Mouse (Mus musculus): ENCODE results near the gene P4htm. TPM values are rescaled to one million over a fixed set of nuclear protein-coding genes. Genes with fewer than 3 reads are reported as not detected.

The P4htm gene
- polyA plus RNA-seq, 1 experiment from 2014 or later: 2.9 TPM

DNA sequence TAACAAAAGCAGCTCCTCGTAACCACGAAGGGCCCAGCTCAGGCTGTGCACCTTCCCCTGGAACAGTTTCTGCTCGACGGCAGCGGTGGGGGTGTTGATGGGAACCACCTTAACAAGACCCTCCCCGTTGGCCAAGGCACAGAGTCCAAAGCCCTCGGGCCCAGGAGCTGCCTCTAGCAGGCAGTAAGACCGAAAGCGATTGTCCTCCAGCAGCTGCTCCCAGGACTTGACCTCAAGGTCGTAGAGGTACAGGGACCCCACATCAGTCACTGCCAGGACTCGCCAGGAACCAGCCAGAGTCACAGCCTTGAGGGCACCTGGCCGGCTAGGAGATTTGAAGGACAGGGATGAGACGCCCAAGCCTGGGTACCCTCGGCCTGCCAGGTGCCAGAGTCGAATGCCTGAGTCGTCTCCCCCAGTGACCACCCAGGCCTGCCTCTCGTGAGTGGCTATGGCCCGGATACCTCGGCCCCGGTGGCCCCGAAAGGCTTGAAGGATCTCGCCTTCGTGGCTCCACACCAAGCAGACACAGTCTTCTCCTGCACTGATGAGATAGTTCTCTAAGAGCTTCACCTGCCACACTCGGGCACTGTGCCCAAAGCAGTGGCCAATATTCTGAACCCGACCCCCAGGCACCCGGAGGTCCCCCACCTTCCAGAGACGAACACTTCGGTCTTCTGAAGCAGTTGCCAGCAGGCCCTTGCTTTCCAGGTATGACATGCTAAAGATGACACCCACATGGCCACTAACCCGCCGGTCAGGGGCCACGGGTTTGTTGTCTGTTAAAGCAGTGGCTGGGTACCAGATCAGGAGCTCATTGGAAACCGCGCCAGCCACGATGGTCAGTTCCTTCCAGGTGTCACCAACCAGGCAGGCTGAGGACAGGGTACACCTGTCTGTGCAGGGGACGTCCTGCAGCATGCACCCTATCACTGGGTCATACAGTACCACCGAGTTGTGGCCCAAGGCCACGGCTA, 21.9 kb downstream of the P4htm start:
- H3K36me3 ChIP-seq (ENCODE audit: control insufficient read depth, insufficient read depth): peaks cover 45% of the 10 kb centered on the region
- no peaks in the 10 kb centered on the region for H3K27me3 ChIP-seq (replicated peaks; ENCODE audit: control insufficient read depth, insufficient read depth, low read length)
- no peaks in the 10 kb centered on the region for H3K4me1 ChIP-seq (replicated peaks; ENCODE audit: control insufficient read depth, insufficient read depth, low read length)
- no peak overlapping the region for H3K27ac ChIP-seq (ENCODE audit: low read depth, low read length)
- H3K9ac ChIP-seq (ENCODE audit: low read depth, low read length): no peak overlapping the region
- 87% methylated on average over 37 of the region's 37 CpGs for WGBS
- no peak for ATAC-seq
- no peak overlapping the region for H3K4me3 ChIP-seq (ENCODE audit: low read depth, low read length)
- no peak for TF ChIP-seq CTCF (IDR thresholded peaks at IDR 0.05; ENCODE audit: low read depth)
- no peak overlapping the region for H3K4me2 ChIP-seq (replicated peaks; ENCODE audit: low read depth)
- no peaks in the 10 kb centered on the region for H3K9me3 ChIP-seq (ENCODE audit: control insufficient read depth)

DNA sequence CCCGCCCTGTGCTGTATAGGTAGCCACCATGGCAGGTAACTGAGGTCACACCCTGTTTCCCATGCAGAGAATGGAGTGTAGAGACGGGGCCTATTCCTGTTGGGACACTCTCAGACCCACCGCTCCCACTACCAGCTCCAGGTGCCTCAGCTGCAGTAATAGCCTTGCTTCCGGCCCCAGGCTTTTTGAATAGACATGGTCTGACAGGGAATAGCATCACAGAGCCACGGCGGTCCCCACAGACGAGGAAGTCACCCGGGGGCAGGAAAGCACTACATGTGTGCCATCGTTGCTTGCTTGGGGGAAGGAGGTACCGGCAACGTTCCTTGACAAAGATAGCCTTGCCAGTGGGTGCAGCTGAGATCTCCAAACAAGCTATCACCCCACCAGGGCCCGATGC, 22.5 kb downstream of the P4htm start:
- Histone ChIP-seq H3K4me3 (ENCODE audit: low read depth, low read length) (no peak overlapping the region), H3K4me2 (replicated peaks; ENCODE audit: low read depth) (no peak overlapping the region), H3K27me3 (replicated peaks; ENCODE audit: control insufficient read depth, insufficient read depth, low read length) (no peaks in the 10 kb centered on the region), H3K27ac (ENCODE audit: low read depth, low read length) (no peak overlapping the region), H3K9ac (ENCODE audit: low read depth, low read length) (no peak overlapping the region), H3K9me3 (ENCODE audit: control insufficient read depth) (no peaks in the 10 kb centered on the region), H3K4me1 (replicated peaks; ENCODE audit: control insufficient read depth, insufficient read depth, low read length) (no peaks in the 10 kb centered on the region), H3K36me3 (ENCODE audit: control insufficient read depth, insufficient read depth) (peaks cover 45% of the 10 kb centered on the region)
- ATAC-seq: no peak
- TF ChIP-seq CTCF (IDR thresholded peaks at IDR 0.05; ENCODE audit: low read depth): no peak
- 83% methylated on average over 12 of the region's 12 CpGs for WGBS

DNA sequence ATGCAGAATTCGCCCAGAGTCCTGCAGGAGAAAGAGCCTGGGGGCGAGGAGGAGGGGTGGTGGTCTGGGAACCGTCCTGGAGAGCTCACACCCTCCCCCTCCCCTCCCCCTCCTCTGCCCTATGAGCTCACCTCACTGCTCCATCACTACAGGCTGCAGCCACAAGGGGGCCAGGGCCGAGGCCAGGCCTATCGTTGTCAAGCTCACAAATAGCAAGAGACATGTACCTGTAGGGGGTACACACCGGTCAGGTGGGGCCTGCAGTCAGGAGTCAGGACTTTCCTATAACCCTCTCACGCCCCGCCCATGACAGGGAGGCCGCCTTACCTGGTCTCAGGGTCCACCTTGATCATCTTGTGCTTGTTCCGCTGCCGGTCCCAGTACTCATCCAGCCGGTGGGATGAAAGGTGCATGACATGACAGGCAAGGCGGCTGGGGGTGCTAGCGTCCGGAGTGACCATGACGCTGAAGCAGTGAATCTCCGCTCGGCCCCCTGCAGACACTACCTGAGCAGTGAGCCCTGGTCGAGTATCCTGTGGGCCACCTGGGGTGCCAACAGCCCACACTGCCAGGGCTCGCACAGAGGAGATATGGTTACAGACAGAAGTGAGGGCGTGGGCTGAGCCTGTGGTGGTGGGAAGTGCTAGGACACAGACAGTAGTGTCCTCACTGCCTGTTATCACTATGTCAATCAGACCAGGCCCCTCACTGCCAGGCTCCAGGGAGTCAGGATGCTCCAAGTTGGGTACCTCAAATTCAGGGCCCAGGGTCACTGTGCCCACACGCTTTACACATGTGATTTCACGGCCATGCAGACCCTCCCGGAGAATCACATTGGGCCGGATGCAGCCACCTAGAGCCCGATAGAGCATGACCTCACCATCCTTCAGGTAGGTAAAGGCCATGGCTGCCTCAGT, 23.4 kb downstream of the P4htm start:
- Histone ChIP-seq H3K27ac (ENCODE audit: low read depth, low read length) (no peak overlapping the region), H3K4me1 (replicated peaks; ENCODE audit: control insufficient read depth, insufficient read depth, low read length) (0 out of 2 replicates have a peak, but pooled peaks cover 3% of the 10 kb centered on the region), H3K36me3 (ENCODE audit: control insufficient read depth, insufficient read depth) (peaks cover 45% of the 10 kb centered on the region), H3K4me3 (ENCODE audit: low read depth, low read length) (no peak overlapping the region), H3K9ac (ENCODE audit: low read depth, low read length) (no peak overlapping the region), H3K4me2 (replicated peaks; ENCODE audit: low read depth) (no peak overlapping the region), H3K9me3 (ENCODE audit: control insufficient read depth) (no peaks in the 10 kb centered on the region), H3K27me3 (replicated peaks; ENCODE audit: control insufficient read depth, insufficient read depth, low read length) (no peaks in the 10 kb centered on the region)
- no peak for ATAC-seq
- peak; percentile 82 for TF ChIP-seq CTCF (IDR thresholded peaks at IDR 0.05; ENCODE audit: low read depth)
- 62% methylated on average over 25 of the region's 26 CpGs for WGBS

DNA sequence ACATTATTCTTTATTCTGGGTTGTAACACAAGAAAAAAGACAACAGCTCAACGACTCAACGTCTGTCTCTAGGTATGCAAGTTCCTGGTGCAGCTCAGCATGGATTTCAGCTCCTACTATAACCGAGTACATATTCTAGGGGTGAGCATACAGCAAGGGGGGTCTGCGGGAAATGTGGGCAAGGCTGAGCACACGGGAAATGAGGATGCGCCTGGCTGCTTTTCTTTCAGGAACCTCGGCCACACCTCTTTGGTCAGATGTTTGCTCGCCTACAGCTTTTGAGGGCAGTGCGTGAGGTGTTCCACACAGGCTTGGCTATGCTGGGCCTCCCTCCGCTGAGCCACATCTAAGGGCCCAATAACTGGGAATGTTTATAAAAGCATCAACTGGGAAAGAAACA, 25.1 kb downstream of the P4htm start:
- WGBS: 73% methylated on average over 10 of the region's 10 CpGs
- peaks cover 10% of the 10 kb centered on the region; the same call in 1 of the 2 replicates for H3K4me1 ChIP-seq (replicated peaks; ENCODE audit: control insufficient read depth, insufficient read depth, low read length)
- no peak overlapping the region for H3K4me3 ChIP-seq (ENCODE audit: low read depth, low read length)
- ATAC-seq: no peak
- H3K36me3 ChIP-seq (ENCODE audit: control insufficient read depth, insufficient read depth): peaks cover 45% of the 10 kb centered on the region
- no peak overlapping the region for H3K27ac ChIP-seq (ENCODE audit: low read depth, low read length)
- TF ChIP-seq CTCF (IDR thresholded peaks at IDR 0.05; ENCODE audit: low read depth): no peak
- no peak overlapping the region for H3K4me2 ChIP-seq (replicated peaks; ENCODE audit: low read depth)
- no peak overlapping the region for H3K9ac ChIP-seq (ENCODE audit: low read depth, low read length)
- H3K27me3 ChIP-seq (replicated peaks; ENCODE audit: control insufficient read depth, insufficient read depth, low read length): no peaks in the 10 kb centered on the region
- H3K9me3 ChIP-seq (ENCODE audit: control insufficient read depth): no peaks in the 10 kb centered on the region

DNA sequence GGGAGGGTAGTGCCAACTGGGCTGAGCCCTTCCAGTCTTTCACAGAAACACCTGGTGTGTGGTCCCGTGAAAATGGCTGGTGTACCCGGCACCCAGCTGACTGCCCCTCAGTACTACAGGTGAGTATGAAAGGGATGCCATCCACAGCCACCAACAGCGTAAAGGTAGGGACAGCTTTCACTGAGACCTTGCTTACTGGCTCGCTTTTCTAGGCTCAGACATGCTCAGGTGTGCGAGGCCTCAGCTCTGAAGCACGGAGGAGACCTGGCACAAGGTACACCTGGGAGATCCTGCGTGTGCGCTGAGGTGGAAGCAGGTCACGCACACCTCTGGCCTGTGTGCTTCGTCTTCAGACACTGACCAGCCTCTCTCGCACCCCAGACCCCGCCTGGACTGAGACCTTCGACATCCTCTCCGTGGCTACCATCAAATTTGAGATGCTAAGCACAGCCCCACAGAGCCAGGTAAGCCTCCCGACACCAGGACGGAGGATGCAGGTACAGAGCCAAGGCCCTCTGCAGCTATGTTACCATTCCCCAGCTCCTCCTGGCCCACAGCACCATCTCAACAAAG, 26.0 kb downstream of the P4htm start:
- H3K9ac ChIP-seq (ENCODE audit: low read depth, low read length): no peak overlapping the region
- H3K27me3 ChIP-seq (replicated peaks; ENCODE audit: control insufficient read depth, insufficient read depth, low read length): no peaks in the 10 kb centered on the region
- peaks cover 45% of the 10 kb centered on the region for H3K36me3 ChIP-seq (ENCODE audit: control insufficient read depth, insufficient read depth)
- H3K27ac ChIP-seq (ENCODE audit: low read depth, low read length): no peak overlapping the region
- H3K9me3 ChIP-seq (ENCODE audit: control insufficient read depth): no peaks in the 10 kb centered on the region
- no peak for ATAC-seq
- no peak for TF ChIP-seq CTCF (IDR thresholded peaks at IDR 0.05; ENCODE audit: low read depth)
- no peak overlapping the region for H3K4me2 ChIP-seq (replicated peaks; ENCODE audit: low read depth)
- no peak overlapping the region for H3K4me3 ChIP-seq (ENCODE audit: low read depth, low read length)
- 93% methylated on average over 16 of the region's 16 CpGs for WGBS
- peaks cover 10% of the 10 kb centered on the region; the same call in 1 of the 2 replicates for H3K4me1 ChIP-seq (replicated peaks; ENCODE audit: control insufficient read depth, insufficient read depth, low read length)

Measured in intestine, postnatal 0 days (tissue).